Mouse (Mus musculus) embryonic fibroblast, embryonic 13.5 days (primary cell): ENCODE measurements around the gene Smim14. TPM values are rescaled to one million over a fixed set of nuclear protein-coding genes. Genes with fewer than 3 reads are reported as not detected.
"Not testable (repeated sequence)": the region's sequence is repeated elsewhere in the genome, so short reads cannot be mapped to it uniquely, and the experiment has no call there.

Experiments
- H3K27ac ChIP-seq: 2 replicates; pipeline ENCODE4 v1.5.1; 2012; ENCODE audit warnings: low read length, control low read depth, inconsistent platforms; ENCODE audit not compliant: insufficient read depth
- H3K4me1 ChIP-seq: 2 replicates; pipeline ENCODE4 v1.6.1; 2011; ENCODE audit warnings: low read length; ENCODE audit not compliant: control insufficient read depth, insufficient read depth
- H3K4me3 ChIP-seq: 2 replicates; pipeline ENCODE4 v1.5.1; 2011; ENCODE audit warnings: mild to moderate bottlenecking, control low read depth, low read length; ENCODE audit not compliant: insufficient read depth
- CTCF ChIP-seq: IDR thresholded peaks from 2 replicates; pipeline ENCODE4 v1.5.1; 2011; ENCODE audit warnings: mild to moderate bottlenecking, control low read depth, low read length, moderate library complexity, borderline replicate concordance; ENCODE audit not compliant: insufficient read depth
- POLR2A ChIP-seq: IDR thresholded peaks from 2 replicates; pipeline ENCODE4 v1.6.1; 2011; ENCODE audit warnings: low read depth, mild to moderate bottlenecking, control low read depth, low read length, moderate library complexity
- polyA plus RNA-seq: library from polyadenylated mRNA; stranded (reverse); fragments of >200 nt; gene quantifications from 2 replicates; pipeline ENCODE4 v1.2.4, GENCODE M21; 2011; ENCODE audit warnings: low read depth; ENCODE audit not compliant: missing spikeins, insufficient read length

The Smim14 gene
- polyA plus RNA-seq, 1 experiment = 110 TPM

GRCm38 (mm10) chr5:65543491-65543890 is 6.5 kb upstream of the Smim14 start:
- no peak for TF ChIP-seq CTCF
- no peak for TF ChIP-seq POLR2A
- Histone ChIP-seq H3K4me1 (peaks cover 2% of the 10 kb centered on the region; the same call in 1 of the 2 replicates), H3K27ac (no peak overlapping the region), H3K4me3 (no peak overlapping the region)

- Histone ChIP-seq H3K4me1 (peaks cover 2% of the 10 kb centered on the region; the same call in 1 of the 2 replicates), H3K27ac (no peak overlapping the region), H3K4me3 (no peak overlapping the region)
- TF ChIP-seq POLR2A (no peak), CTCF (no peak)
These were observed 4.9 kb upstream of the Smim14 start for GRCm38 (mm10) chr5:65541889-65542288.

- TF ChIP-seq POLR2A = no peak
- no peak for TF ChIP-seq CTCF
- H3K4me3 ChIP-seq = no peak overlapping the region
- peaks cover 2% of the 10 kb centered on the region; the same call in 1 of the 2 replicates for H3K4me1 ChIP-seq
- no peak overlapping the region for H3K27ac ChIP-seq
These were observed 2.8 kb upstream of the Smim14 start for GRCm38 (mm10) chr5:65539786-65540185.

- no peak overlapping the region for H3K27ac ChIP-seq
- peaks cover 2% of the 10 kb centered on the region; the same call in 1 of the 2 replicates for H3K4me1 ChIP-seq
- TF ChIP-seq POLR2A = no peak
- TF ChIP-seq CTCF = no peak
These were observed 1.8 kb upstream of the Smim14 start for GRCm38 (mm10) chr5:65538829-65539228.

GRCm38 (mm10) chr5:65538121-65538520 is 1.1 kb upstream of the Smim14 start:
- TF ChIP-seq POLR2A (no peak), CTCF (no peak)
- 0 out of 2 replicates have a peak, but pooled peaks cover 2% of the 10 kb centered on the region for H3K4me1 ChIP-seq
- H3K4me3 ChIP-seq = peak overlapping the region; percentile 99
- H3K27ac ChIP-seq = peak overlapping the region; percentile 91; the same call in 1 of the 2 replicates

More at GRCm38 (mm10) chr5:65538829-65539228, 1.8 kb upstream of the Smim14 start:
- peak overlapping the region; percentile 39 for H3K4me3 ChIP-seq

GRCm38 (mm10) chr5:65537420-65538071 is 562 bp upstream of the Smim14 start:
- H3K27ac ChIP-seq = peak overlapping the region; percentile 91
- 0 out of 2 replicates have a peak, but pooled peaks cover 2% of the 10 kb centered on the region for H3K4me1 ChIP-seq
- TF ChIP-seq CTCF (no peak), POLR2A (no peak)
- peak overlapping the region; percentile 99 for H3K4me3 ChIP-seq

GRCm38 (mm10) chr5:65536068-65536465 is 917 bp downstream of the Smim14 start:
- H3K4me3 ChIP-seq = peak overlapping the region; percentile 69
- H3K27ac ChIP-seq = peak overlapping the region; percentile 91

GRCm38 (mm10) chr5:65535457-65536067 is 1.4 kb downstream of the Smim14 start:
- H3K4me1 ChIP-seq = 0 out of 2 replicates have a peak, but pooled peaks cover 2% of the 10 kb centered on the region
- no peak overlapping the region for H3K4me3 ChIP-seq
- H3K27ac ChIP-seq = no peak overlapping the region
- TF ChIP-seq CTCF (no peak), POLR2A (no peak)

More at GRCm38 (mm10) chr5:65536068-65536465, 917 bp downstream of the Smim14 start:
- not testable (repeated sequence) for H3K4me1 ChIP-seq

- TF ChIP-seq POLR2A (no peak), CTCF (no peak)
- no peak overlapping the region for H3K27ac ChIP-seq
- 0 out of 2 replicates have a peak, but pooled peaks cover 2% of the 10 kb centered on the region for H3K4me1 ChIP-seq
- H3K4me3 ChIP-seq = no peak overlapping the region
These were observed 2.5 kb downstream of the Smim14 start for GRCm38 (mm10) chr5:65534496-65534895.

- no peak overlapping the region for H3K4me3 ChIP-seq
- H3K4me1 ChIP-seq = no peaks in the 10 kb centered on the region
- TF ChIP-seq CTCF (no peak), POLR2A (no peak)
- H3K27ac ChIP-seq = no peak overlapping the region
These were observed 5.7 kb downstream of the Smim14 start for GRCm38 (mm10) chr5:65531283-65531682.

- H3K27ac ChIP-seq = no peak overlapping the region
- no peak overlapping the region for H3K4me3 ChIP-seq
- H3K4me1 ChIP-seq = peaks cover 2% of the 10 kb centered on the region; the same call in 1 of the 2 replicates
- TF ChIP-seq CTCF = no peak
- no peak for TF ChIP-seq POLR2A
These were observed 11.1 kb downstream of the Smim14 start for GRCm38 (mm10) chr5:65525674-65526443.
